Mouse (Mus musculus) activated CD4-positive, CD25-positive, alpha-beta regulatory T cell, adult 4 months (primary cell): ENCODE data around the gene Armh1. TPM values are rescaled to one million over a fixed set of nuclear protein-coding genes. Genes with fewer than 3 reads are reported as not detected.

ENCODE experiments used
- ATAC-seq: one replicate; pipeline ENCODE4 v1.8.0; 2017
- polyA plus RNA-seq, 2 experiments: library from polyadenylated mRNA; unstranded; fragments of 100-300 nt; shearing (Covaris generic); gene quantifications; one replicate each; pipeline ENCODE4 v1.2.1; 2017

The Armh1 gene
- polyA plus RNA-seq, 2 experiments from 2014 or later, result not detected

- no peak for ATAC-seq
Observed at GRCm38 (mm10) chr4:117220741-117221515, 31.0 kb downstream of the Armh1 start.

GRCm38 (mm10) chr4:117218517-117219219 is 33.3 kb downstream of the Armh1 start:
- ATAC-seq, result peak; percentile 57

- no peak for ATAC-seq
Observed at GRCm38 (mm10) chr4:117217029-117217428, 34.9 kb downstream of the Armh1 start.

- ATAC-seq, result no peak
Observed at GRCm38 (mm10) chr4:117214250-117214649, 37.7 kb downstream of the Armh1 start.

- peak; percentile 88 for ATAC-seq
Observed at GRCm38 (mm10) chr4:117210147-117211074, 41.5 kb downstream of the Armh1 start.

GRCm38 (mm10) chr4:117209592-117209991 is 42.3 kb downstream of the Armh1 start:
- no peak for ATAC-seq

- ATAC-seq, result no peak
Observed at GRCm38 (mm10) chr4:117202992-117203354, 49.0 kb downstream of the Armh1 start.

GRCm38 (mm10) chr4:117202046-117202991 is 49.6 kb downstream of the Armh1 start:
- peak; percentile 91 for ATAC-seq

- ATAC-seq, result no peak
Observed at GRCm38 (mm10) chr4:117191804-117192203, 60.1 kb downstream of the Armh1 start.

GRCm38 (mm10) chr4:117190660-117191059 is 61.3 kb downstream of the Armh1 start:
- ATAC-seq, result no peak

- peak; percentile 76 for ATAC-seq
Observed at GRCm38 (mm10) chr4:117189856-117190543, 61.9 kb downstream of the Armh1 start.

- ATAC-seq, result peak; percentile 73
Observed at GRCm38 (mm10) chr4:117189382-117189855, 62.5 kb downstream of the Armh1 start.

GRCm38 (mm10) chr4:117188969-117189368 is 63.0 kb downstream of the Armh1 start:
- no peak for ATAC-seq

- ATAC-seq, result peak; percentile 38
Observed at GRCm38 (mm10) chr4:117182759-117183096, 69.2 kb downstream of the Armh1 start.

GRCm38 (mm10) chr4:117181863-117182758 is 69.8 kb downstream of the Armh1 start, which contains the start of gene Kif2c:
Kif2c (minus strand) TSS chr4:117182639.
- ATAC-seq, result peak; percentile 99

- ATAC-seq, result no peak
Observed at GRCm38 (mm10) chr4:117169936-117170335, 82.0 kb downstream of the Armh1 start.
